Mouse (Mus musculus): ENCODE measurements around the gene Slc15a1. TPM values are rescaled to one million over a fixed set of nuclear protein-coding genes. Genes with fewer than 3 reads are reported as not detected.

Slc15a1 gene
- not detected for polyA plus RNA-seq (2015; fragmentation: Illumina TruSeq; extraction: RNeasy Lipid Tissue Mini Kit (QIAGEN cat#74804); ENCODE audit: insufficient read depth, low read depth, low replicate concordance)

GRCm38 (mm10) chr14:121504781-121505484 is at the start of gene Slc15a1:
Gene Slc15a1, minus strand, starts transcription at chr14:121505252.

Other genes starting within 250 kb of the Slc15a1 start
- gene Stk24, start 125.2 kb downstream of the Slc15a1 start, polyA plus RNA-seq (2015; fragmentation: Illumina TruSeq; extraction: RNeasy Lipid Tissue Mini Kit (QIAGEN cat#74804); ENCODE audit: insufficient read depth, low read depth, low replicate concordance) = 7.0 TPM

Data from pancreas, adult 10 weeks (tissue).